Mouse (Mus musculus): ENCODE measurements around the gene Acer1. TPM values are rescaled to one million over a fixed set of nuclear protein-coding genes. Genes with fewer than 3 reads are reported as not detected.

Acer1 gene
- not detected for polyA plus RNA-seq (2017; shearing (Covaris generic))

DNA sequence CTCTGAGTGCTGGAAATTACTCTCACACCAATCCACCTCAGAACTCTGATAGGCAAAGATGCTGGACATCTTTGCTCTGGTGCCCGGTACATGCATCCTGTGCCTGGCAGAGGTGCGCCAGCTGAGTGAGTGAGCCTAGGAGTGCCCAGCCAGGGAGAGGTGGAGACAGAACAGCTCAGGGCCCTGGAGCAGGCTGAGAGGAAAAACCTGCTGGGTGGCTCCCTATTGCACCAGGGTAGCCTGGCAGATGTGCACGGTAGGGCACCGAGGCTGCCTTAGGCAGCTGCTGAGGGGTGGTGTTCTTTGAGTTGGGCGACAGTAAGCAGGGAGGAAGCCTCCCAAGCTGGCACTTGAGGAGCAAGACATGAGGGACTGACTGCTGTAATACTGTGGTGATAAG is at the start of gene Acer1:
Gene Acer1 (minus strand): TSS at position 114 of the 400 bp plus-strand sequence.

DNA sequence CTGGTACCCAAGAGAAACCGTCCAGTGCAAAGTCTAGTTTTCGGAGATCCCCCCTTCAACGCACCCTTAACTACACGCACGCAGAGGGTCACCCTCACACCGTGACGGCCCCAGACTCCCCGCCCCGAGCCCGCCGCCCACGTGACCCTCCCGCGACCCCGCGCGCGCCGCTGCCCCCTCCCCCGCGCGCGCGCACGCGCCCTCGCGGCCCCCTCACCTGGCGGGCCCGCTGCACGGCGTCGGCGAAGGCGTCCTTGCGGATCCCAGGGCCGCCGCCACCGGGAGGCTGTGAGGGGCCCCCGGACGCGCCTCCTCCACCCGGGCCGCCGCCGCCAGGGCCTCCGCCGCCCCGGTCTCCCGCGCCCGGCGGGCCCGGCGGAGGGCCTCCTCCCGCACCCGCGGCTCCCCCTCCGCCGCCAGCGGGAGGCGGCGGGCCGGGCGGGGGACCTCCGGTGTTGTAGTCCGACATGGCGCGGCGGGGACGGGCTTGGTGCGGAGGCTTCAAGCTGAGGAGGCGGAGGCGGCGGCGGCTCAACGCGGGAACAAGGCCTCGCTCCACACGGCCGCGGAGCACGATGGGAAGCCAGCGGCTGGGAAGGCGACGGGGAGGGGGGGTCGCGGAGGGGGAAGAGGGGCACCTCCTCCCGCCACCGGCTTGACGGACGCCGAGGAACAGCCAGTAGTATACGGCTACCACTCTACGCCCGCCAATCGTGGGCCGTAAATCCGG is 49.2 kb upstream of the Acer1 start, which contains the start of gene Khsrp:
Gene Khsrp (minus strand): TSS at position 592 of the 730 bp plus-strand sequence.

DNA sequence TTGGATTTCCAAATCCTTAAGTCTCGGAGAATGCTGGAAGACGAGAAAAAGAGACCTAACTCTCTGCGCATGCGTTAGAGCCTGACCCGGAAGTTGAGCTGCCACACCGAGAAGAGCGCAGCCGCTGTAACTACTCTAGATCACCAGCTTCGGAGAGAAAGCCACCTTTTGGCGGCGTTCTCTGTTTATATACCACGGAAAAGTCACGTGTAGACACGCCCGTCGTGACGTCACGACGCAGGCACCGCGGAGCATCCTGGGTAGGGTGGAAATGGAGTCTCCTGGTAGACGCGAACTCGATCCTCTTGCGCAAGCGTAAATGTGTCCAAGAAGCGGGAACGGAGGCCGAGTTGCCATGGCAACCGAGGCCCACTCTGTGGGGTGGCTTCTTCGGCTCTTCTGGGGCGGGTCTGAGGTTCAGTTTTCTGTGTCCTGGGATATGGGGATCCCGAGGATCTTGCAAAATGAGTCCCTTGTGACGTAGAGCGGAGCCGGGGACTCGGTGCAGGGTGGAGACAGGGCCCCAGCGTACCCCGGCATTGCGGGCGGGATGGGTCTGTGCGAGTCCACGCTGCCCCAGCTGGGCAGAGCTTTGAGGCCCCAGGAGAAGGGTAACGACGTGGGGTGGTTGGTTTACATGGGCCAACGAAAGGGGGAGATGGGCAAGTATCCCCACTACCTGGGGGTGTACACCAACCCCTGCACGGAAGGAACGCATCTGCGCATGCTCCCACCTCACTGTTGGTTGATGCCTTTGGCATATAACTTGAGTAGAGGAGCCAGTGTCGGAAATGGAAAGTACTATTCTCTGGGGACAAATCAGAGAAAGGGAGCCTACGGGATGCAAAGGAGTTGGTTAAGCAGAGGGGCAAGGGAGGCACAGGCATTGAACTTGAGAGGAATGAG is 29.6 kb upstream of the Acer1 start, which contains the start of the genes Gtf2f1 and Gm17949:
Gene Gtf2f1 (minus strand): TSS at position 53 of the 906 bp plus-strand sequence.
Gene Gm17949 (plus strand): TSS at position 234 of the 906 bp plus-strand sequence.

GRCm38 (mm10) chr17:56999968-57000609 is 18.2 kb upstream of the Acer1 start, which contains the start of gene Pspn:
TSS of gene Pspn (minus strand) at chr17:57000018.

GRCm38 (mm10) chr17:56997029-56997667 is 15.2 kb upstream of the Acer1 start, which contains the start of gene Alkbh7:
TSS of gene Alkbh7 (plus strand) at chr17:56997339.

DNA sequence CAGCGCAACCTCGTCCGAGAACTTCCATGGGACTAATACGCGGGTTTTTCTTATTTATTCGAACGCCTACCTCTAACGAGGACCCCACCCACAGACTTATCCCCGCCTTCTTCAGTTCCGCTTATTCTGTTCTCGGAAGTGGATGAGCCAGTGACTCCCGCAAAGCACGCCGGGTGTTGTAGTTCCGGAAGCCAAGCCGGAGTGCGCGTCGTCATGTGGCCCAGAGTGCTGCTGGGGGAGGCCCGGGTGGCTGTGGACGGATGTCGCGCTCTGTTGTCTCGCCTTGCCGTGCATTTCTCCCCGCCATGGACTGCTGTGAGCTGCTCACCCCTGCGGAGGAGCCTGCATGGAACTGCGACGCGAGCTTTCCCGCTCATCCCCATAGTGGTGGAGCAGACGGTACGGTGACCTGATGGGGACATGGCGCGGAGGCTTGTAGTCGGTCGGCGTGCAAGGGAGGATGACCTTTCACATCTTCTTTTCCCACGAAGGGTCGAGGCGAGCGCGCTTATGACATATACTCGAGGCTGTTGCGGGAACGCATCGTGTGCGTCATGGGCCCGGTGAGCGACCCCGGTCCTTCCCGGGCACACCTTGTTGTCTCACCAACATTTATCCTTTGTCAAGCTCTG is 8.3 kb upstream of the Acer1 start, which contains the start of gene Clpp:
Gene Clpp (plus strand): TSS at position 191 of the 632 bp plus-strand sequence.

GRCm38 (mm10) chr17:56935363-56936131 is 46.4 kb downstream of the Acer1 start, which contains the start of gene Mllt1:
TSS of gene Mllt1 (minus strand) at chr17:56935415.

Other genes with a start within 250 kb of the Acer1 start
- not detected for gene Nrtn, start 224.6 kb downstream of the Acer1 start, polyA plus RNA-seq (2017; shearing (Covaris generic))
- gene Dus3l, start 217.4 kb downstream of the Acer1 start, polyA plus RNA-seq (2017; shearing (Covaris generic)): 51.8 TPM
- 0.28 TPM for gene Prr22, start 211.9 kb downstream of the Acer1 start, polyA plus RNA-seq (2017; shearing (Covaris generic))
- 1.6 TPM for gene Rfx2, start 151.1 kb downstream of the Acer1 start, polyA plus RNA-seq (2017; shearing (Covaris generic))
- gene Acsbg2, start 107.7 kb downstream of the Acer1 start, polyA plus RNA-seq (2017; shearing (Covaris generic)): 0.15 TPM
- gene 1700061G19Rik, start 106.6 kb downstream of the Acer1 start, polyA plus RNA-seq (2017; shearing (Covaris generic)): 0.41 TPM
- gene Mllt1, start 46.7 kb downstream of the Acer1 start, polyA plus RNA-seq (2017; shearing (Covaris generic)): 26.4 TPM
- gene Clpp, start 8.2 kb upstream of the Acer1 start, polyA plus RNA-seq (2017; shearing (Covaris generic)): 47.3 TPM
- gene Alkbh7, start 15.2 kb upstream of the Acer1 start, polyA plus RNA-seq (2017; shearing (Covaris generic)): 8.6 TPM
- gene Pspn, start 17.9 kb upstream of the Acer1 start, polyA plus RNA-seq (2017; shearing (Covaris generic)): not detected
- gene Gtf2f1, start 29.2 kb upstream of the Acer1 start, polyA plus RNA-seq (2017; shearing (Covaris generic)): 68.1 TPM
- 0.66 TPM for gene Gm17949, start 29.3 kb upstream of the Acer1 start, polyA plus RNA-seq (2017; shearing (Covaris generic))
- gene Khsrp, start 49.4 kb upstream of the Acer1 start, polyA plus RNA-seq (2017; shearing (Covaris generic)): 33.8 TPM
- gene Slc25a41, start 59.5 kb upstream of the Acer1 start, polyA plus RNA-seq (2017; shearing (Covaris generic)): not detected
- gene Crb3, start 77.0 kb upstream of the Acer1 start, polyA plus RNA-seq (2017; shearing (Covaris generic)): 9.6 TPM
- gene Slc25a23, start 77.7 kb upstream of the Acer1 start, polyA plus RNA-seq (2017; shearing (Covaris generic)): 6.1 TPM
- gene Dennd1c, start 96.4 kb upstream of the Acer1 start, polyA plus RNA-seq (2017; shearing (Covaris generic)): 183 TPM
- 0.73 TPM for gene Tubb4a, start 105.7 kb upstream of the Acer1 start, polyA plus RNA-seq (2017; shearing (Covaris generic))
- gene Tnfsf9, start 123.2 kb upstream of the Acer1 start, polyA plus RNA-seq (2017; shearing (Covaris generic)): 36.0 TPM
- 1.1 TPM for gene Cd70, start 167.7 kb upstream of the Acer1 start, polyA plus RNA-seq (2017; shearing (Covaris generic))
- gene Tnfsf14, start 212.1 kb upstream of the Acer1 start, polyA plus RNA-seq (2017; shearing (Covaris generic)): 15.3 TPM
- 0.24 TPM for gene C3, start 246.0 kb upstream of the Acer1 start, polyA plus RNA-seq (2017; shearing (Covaris generic))

Data from effector memory CD4-positive, alpha-beta T cell, adult 7 months (primary cell).